Mouse (Mus musculus) urinary bladder, adult 18-20 months (tissue): ENCODE measurements around the gene Mrtfa.
"Not testable (repeated sequence)": the region's sequence is repeated elsewhere in the genome, so short reads cannot be mapped to it uniquely, and the experiment has no call there.

Experiments used
- DNase-seq, 2 experiments: peaks; one replicate each; pipeline ENCODE4 v3.0.0; 2022; ENCODE audit warnings: low spot score in 2 of 2, mixed read lengths in 2 of 2

The Mrtfa gene

GRCm38 (mm10) chr15:81190630-81191178, at the start of gene Mrtfa:
TSS of gene Mrtfa (minus strand) at chr15:81190757.
- DNase-seq: peak; percentile 99

- DNase-seq: no peak
Measured at GRCm38 (mm10) chr15:81239794-81240343, 49.3 kb upstream of the Mrtfa start.

GRCm38 (mm10) chr15:81239261-81239660, 48.7 kb upstream of the Mrtfa start:
- no peak for DNase-seq

- no peak for DNase-seq
Measured at GRCm38 (mm10) chr15:81237471-81237870, 46.9 kb upstream of the Mrtfa start.

- DNase-seq: no peak
Measured at GRCm38 (mm10) chr15:81236062-81236461, 45.5 kb upstream of the Mrtfa start.

GRCm38 (mm10) chr15:81235086-81235920, 44.7 kb upstream of the Mrtfa start, which contains the start of gene Mchr1:
TSS of gene Mchr1 (plus strand) at chr15:81235499.
- peak; percentile 26 to 39 for DNase-seq

- no peak for DNase-seq
Measured at GRCm38 (mm10) chr15:81231325-81231724, 40.8 kb upstream of the Mrtfa start.

- DNase-seq: no peak
Measured at GRCm38 (mm10) chr15:81229791-81230190, 39.2 kb upstream of the Mrtfa start.

GRCm38 (mm10) chr15:81228258-81228657, 37.7 kb upstream of the Mrtfa start:
- DNase-seq: no peak

GRCm38 (mm10) chr15:81227275-81227674, 36.7 kb upstream of the Mrtfa start:
- no peak for DNase-seq

GRCm38 (mm10) chr15:81226796-81227195, 36.2 kb upstream of the Mrtfa start:
- DNase-seq: no peak

- DNase-seq: no peak
Measured at GRCm38 (mm10) chr15:81225732-81226131, 35.2 kb upstream of the Mrtfa start.

GRCm38 (mm10) chr15:81225016-81225415, 34.5 kb upstream of the Mrtfa start:
- DNase-seq: no peak

GRCm38 (mm10) chr15:81221446-81221845, 30.9 kb upstream of the Mrtfa start:
- no peak for DNase-seq

- not testable (repeated sequence) for DNase-seq
Measured at GRCm38 (mm10) chr15:81220051-81220450, 29.5 kb upstream of the Mrtfa start.

GRCm38 (mm10) chr15:81219054-81219453, 28.5 kb upstream of the Mrtfa start:
- no peak for DNase-seq

- no peak for DNase-seq
Measured at GRCm38 (mm10) chr15:81216906-81217653, 26.5 kb upstream of the Mrtfa start.

- DNase-seq: peak in 1 of 2 experiments; percentile 11
Measured at GRCm38 (mm10) chr15:81212976-81213375, 22.4 kb upstream of the Mrtfa start.

- no peak for DNase-seq
Measured at GRCm38 (mm10) chr15:81210496-81210895, 19.9 kb upstream of the Mrtfa start.

- DNase-seq: no peak
Measured at GRCm38 (mm10) chr15:81202462-81202861, 11.9 kb upstream of the Mrtfa start.

- no peak for DNase-seq
Measured at GRCm38 (mm10) chr15:81199372-81199959, 8.9 kb upstream of the Mrtfa start.

- DNase-seq: no peak
Measured at GRCm38 (mm10) chr15:81198447-81198846, 7.9 kb upstream of the Mrtfa start.
